Mouse (Mus musculus): ENCODE data around the gene Amz2.

Gene Amz2

GRCm38 (mm10) chr11:109425392-109426271, at the start of gene Amz2:
Amz2 (plus strand) TSS chr11:109425946.
- DNase-seq (ENCODE audit: low spot score in 2 of 2): peak; percentile 97

GRCm38 (mm10) chr11:109376484-109377143, 49.1 kb upstream of the Amz2 start:
- no peak for DNase-seq (ENCODE audit: low spot score in 2 of 2)

DNA sequence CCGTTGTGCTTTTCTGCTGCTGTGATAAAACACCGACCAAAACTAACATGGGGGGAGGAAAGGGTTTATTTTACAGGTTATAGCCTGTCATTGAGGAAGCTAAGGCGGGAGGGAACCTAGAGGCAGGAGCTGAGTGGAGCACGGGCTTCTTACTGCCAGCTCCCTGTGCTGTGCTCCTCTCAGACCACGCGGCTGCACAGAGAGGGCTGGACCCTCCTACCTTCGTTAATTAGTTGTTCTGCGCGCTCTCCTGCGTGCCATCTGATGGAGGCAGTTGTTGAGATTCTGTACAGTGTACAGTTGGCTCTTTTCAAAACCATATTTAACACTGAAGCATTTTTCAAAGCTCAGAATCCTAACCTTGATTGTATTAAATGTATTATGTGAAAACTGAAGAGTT, 48.3 kb upstream of the Amz2 start:
- no peak for DNase-seq (ENCODE audit: low spot score in 2 of 2)

GRCm38 (mm10) chr11:109378051-109378450, 47.7 kb upstream of the Amz2 start:
- DNase-seq (ENCODE audit: low spot score in 2 of 2): no peak

DNA sequence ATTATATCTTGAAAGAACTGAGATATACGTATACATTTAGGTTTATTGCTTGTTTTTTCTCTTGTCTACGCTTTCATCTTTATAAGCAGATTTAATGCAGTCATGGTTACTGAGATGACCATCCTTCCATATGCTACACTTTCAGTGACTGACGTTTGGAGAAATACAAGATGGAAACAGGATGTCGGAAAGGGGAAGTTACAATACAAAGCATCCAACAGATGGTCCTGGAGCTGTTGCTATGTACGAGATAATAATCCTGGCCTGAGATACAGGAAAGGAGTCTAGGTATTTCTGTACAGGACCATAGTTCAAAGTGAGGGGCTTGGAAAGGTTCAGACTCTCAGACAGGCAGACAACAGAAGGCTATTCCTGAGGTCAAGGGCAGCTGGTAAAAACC, 45.1 kb upstream of the Amz2 start:
- DNase-seq (ENCODE audit: low spot score in 2 of 2): no peak

DNA sequence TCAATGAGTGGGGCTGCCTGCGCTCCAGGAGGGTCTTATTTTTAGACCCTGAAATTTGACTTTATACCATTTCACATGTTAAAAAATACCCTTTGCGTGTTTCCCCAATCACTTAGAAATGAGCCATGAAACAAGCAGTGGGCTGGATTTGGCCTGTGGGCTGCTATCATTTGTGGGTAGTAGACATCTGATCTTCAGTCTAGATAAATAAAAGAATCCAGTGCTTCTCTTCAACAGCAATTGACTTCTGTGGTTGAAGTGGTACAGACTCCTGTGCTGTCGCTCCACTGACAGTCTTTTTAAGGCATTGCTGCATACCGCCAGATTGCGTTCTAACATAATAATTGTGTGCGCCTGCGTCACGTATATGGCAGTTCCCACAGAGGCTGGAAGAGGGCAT, 40.5 kb upstream of the Amz2 start:
- DNase-seq (ENCODE audit: low spot score in 2 of 2): no peak

DNA sequence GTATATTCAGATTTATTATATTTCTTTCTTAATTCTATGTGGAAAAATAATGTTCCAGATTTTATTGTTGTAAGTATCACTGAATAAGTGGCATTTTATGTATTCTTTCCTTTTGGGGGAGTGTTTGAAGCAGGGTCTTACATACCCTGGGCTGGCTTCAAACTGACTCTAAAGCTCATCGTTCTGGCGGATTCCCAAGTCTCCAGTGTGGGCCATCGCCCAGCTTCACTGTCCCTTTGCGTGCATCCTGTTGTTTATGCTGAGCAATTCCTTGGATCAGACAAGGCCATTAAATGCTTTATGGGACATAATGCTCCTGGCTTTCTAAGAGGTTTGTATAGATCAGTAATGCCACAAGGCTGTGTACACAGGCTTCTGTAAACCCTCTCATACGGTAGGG, 36.7 kb upstream of the Amz2 start:
- no peak for DNase-seq (ENCODE audit: low spot score in 2 of 2)

DNA sequence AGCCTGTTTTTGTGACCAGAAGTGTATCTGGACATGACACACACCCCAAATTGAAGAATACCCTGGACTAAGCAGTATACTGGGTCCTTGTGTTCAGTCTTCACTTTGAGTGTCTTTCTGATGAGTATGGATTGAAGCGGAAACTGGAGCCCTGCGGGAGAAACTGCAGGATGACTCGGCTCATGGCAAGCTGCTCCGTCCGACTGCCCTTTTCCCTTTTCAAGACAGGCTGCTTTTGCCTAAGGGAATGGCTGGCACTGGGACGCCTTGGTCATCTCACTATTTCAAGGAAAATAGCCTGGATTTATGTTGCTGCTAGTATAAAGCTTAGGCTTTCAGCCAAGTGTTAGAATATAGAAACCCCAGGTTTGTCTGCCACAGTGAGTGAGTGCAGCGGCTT, 34.5 kb upstream of the Amz2 start:
- no peak for DNase-seq (ENCODE audit: low spot score in 2 of 2)

DNA sequence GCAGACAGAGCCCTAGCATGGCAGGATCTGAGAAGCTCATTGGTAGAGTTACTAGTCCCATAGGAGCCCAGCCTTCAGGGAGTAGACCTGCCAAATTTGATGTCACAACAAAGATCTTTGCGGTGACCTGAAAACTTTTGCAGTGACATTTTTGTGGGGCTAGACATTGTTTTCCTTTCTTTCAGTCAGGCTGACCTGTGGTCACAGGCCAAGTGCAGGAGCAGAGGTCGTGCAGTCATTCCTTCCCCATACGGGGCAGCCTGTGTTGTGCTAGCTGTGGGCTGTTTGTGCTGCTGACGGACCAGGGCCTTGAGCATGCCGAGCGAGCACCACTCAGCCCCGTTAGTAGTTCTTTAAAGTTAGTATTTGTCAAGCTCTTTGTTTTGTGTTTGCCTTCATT, 34.0 kb upstream of the Amz2 start:
- DNase-seq (ENCODE audit: low spot score in 2 of 2): no peak

DNA sequence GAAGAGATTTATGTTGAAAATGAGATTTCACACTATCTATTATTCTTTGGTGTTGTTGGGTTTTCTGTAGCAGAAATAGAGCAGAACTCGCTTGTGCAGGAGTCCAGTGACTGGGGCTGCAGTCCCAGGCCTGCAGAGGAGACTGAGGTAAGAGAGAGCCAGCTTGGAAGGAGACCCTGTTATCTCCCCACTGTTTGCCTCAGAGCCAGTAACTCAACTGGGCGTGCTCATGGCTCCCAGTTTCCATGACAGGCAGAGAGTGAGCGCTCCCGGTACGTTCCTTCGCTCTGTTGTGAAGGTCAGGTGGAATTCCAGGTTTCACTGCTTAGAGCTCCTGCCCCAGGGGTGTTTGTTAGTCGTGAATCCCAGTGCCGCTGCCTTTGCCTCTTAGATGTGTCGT, 33.1 kb upstream of the Amz2 start:
- no peak for DNase-seq (ENCODE audit: low spot score in 2 of 2)

DNA sequence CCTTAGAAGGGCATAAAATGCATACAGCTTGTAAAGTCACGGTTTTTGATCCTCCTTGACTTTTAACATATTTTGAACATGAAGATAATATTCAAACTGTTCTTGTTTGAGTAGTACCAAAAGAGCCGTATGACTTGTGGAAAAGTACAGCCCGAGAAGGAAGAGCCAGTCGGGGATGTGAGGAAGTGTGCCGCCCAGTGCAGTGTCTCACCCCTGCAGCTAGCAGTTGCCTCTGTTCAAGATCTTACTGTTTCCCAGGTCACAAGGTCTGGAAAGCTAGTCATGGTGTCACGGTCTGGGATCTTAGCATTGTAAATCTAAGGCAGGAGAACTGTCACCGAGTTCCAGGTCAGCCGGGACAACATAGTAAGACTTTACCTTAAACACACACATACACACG, 31.0 kb upstream of the Amz2 start:
- no peak for DNase-seq (ENCODE audit: low spot score in 2 of 2)

DNA sequence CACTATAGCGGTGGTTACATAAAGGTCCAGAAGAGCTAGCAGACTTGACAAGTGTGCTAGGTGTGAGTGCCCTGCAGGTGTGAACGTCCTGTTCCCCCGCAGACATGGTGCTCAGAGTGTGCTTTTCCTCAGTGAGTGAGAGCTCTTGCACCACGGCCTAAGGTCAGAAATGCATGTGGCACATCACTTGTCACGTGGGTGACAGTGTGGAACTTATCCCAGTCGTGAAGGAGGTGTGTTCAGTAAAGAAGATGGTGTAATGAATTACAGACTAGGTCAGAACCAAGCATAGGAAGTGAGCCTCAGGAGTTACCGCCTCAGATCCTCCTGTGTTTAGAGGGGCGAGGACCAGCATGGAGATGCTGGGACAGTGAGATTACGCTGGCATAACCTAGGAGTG, 30.5 kb upstream of the Amz2 start:
- no peak for DNase-seq (ENCODE audit: low spot score in 2 of 2)

DNA sequence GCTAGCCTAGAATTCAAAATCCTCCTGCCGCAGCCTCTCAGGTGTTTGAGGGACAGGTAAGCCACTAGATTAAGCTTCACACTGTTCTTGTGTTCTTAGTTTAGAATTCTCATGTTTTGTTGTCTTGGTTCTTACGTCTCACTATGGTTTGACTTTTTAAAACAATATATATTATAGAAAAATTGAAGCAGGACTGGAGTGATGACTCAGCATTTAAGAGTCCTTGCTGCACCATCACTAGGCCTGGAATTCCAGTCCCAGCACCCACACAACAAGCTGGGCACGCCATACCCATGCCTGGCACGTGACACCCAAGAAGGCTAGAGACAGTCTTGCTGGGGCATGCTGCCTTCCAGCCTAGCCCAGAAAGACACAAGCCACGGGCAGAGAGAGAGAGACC, 19.3 kb upstream of the Amz2 start:
- no peak for DNase-seq (ENCODE audit: low spot score in 2 of 2)

GRCm38 (mm10) chr11:109410197-109410980, 15.4 kb upstream of the Amz2 start:
- no peak for DNase-seq (ENCODE audit: low spot score in 2 of 2)

DNA sequence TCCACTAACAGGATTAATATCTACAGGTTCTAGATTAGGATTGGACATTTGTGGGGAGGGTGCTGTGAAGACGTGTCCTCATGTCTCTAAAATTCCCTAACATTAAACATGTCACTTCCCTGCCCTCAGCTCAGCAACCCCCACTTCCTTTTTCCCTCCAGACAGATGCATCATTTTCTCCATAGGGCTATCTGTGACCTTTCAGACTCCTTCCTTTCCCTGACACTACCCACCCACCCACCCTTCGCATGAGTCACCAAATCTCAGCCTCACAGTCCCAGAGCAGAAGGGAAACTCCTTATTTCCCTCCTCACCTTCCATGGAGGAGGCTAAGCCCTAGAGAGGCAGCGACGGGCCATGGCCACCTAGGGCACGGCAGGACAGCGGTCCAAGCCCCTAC, 12.1 kb upstream of the Amz2 start, which contains the start of gene 9930022D16Rik:
Gene 9930022D16Rik, plus strand, starts transcription at position 301 of the 400 bp plus-strand sequence.
- no peak for DNase-seq (ENCODE audit: low spot score in 2 of 2)

GRCm38 (mm10) chr11:109414802-109415201, 10.9 kb upstream of the Amz2 start:
- no peak for DNase-seq (ENCODE audit: low spot score in 2 of 2)

DNA sequence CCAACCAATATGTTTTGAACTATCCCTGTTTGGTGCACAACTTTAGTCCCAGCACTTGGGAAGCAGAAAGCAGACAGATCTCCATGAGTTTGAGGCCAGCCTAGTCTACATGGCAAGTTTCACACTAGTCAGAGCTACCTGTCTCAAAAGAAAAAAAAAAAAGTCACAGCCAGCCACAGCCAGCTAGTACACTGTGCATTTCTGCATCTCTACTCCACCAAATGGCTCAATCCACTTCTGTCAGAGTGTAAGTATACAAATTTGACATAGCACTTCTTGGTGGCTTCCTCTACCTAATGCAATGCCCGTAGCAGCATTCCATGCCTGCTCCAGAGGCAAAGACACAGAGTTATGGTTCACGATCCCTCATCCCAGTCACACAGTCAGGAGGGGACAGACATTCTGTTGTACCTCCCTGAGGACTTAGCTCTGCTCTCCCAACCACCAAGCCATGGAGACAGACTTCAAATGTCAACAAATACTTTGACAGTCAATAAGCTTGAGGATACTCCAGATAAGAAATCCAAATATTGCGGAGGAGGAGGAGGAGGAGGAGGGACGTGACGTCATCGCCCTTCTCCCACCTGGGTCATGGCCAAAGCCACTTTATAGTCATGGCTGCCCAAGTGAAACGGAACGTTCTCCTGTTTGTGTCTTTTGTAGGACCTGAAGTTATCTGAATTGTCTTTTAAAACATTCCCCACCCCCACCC, 8.9 kb upstream of the Amz2 start:
- no peak for DNase-seq (ENCODE audit: low spot score in 2 of 2)

GRCm38 (mm10) chr11:109417472-109418040, 8.2 kb upstream of the Amz2 start:
- DNase-seq (ENCODE audit: low spot score in 2 of 2): no peak

DNA sequence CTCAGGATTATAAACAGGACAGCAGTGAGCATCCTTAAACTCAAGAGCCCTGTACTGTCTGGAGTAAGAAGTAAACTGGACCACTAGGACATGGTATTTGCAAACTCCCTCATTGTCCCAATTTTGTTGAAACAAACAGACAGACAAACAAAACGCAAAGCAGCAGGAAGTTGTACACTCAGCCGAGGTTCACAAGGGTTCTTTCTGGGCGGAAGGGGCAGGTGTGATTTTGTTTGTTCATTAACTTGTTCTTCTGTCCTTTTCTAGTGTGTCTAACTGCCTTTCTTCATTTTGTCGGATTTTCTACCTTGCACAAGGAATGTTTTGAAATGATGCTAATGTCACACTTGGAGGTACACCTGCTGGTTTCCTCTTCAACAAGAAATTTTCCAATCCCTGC, 6.3 kb upstream of the Amz2 start:
- no peak for DNase-seq (ENCODE audit: low spot score in 2 of 2)

DNA sequence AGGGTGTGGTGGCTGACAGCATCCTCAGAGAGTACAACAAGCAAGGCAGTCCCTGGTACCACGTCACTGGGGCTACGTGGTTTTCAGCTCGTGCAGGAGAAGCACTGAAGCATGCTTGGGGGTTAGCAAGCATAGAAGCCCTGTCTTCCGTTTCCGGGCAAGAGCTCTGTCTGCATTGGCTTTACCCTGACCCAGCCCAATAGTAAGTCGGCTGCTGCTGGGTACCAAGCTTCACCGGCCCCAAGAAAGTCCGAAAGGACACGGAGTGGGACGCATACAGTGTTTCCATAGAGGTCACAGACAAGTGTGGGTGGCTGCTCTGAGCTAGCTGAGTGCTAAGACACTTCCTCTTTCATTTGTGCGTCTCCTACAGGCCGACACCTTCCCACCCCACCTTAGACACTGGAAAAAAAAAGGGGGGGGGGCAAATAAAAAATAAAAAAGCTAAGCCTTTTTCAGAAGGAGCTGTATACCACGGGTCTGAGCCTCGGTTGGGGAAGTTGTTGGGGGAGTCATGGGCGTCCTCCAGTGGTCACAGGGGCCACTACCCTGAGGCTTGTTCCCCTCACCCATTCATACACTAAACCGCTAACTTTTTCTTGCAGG, 5.7 kb upstream of the Amz2 start:
- DNase-seq (ENCODE audit: low spot score in 2 of 2): no peak

- no peak for DNase-seq (ENCODE audit: low spot score in 2 of 2)
Observed at GRCm38 (mm10) chr11:109420567-109420962, 5.2 kb upstream of the Amz2 start.
